ENCODE assay signal across 8 mouse cellular contexts in genomic region chr8:90869071-90869919, GRCm38 (mm10). TPM values are rescaled to one million over a fixed set of nuclear protein-coding genes. Genes with fewer than 3 reads are reported as not detected.
DNase-seq lines count a peak whose midpoint lies in the region; ATAC-seq and TF ChIP-seq lines count a peak whose summit lies in the region.

No protein-coding gene starts in this region.

- H3K27me3 ChIP-seq in Patski, result no peaks in the 10 kb centered on the region
- no peaks in the 10 kb centered on the region for H3K27me3 ChIP-seq in intestine, embryonic 14.5 days (replicated peaks; ENCODE audit: control insufficient read depth, insufficient read depth, low read length)

- no peaks in the 10 kb centered on the region for H3K9me3 ChIP-seq in intestine, embryonic 14.5 days (ENCODE audit: control insufficient read depth, low read length)

- H3K4me2 ChIP-seq in intestine, embryonic 14.5 days (ENCODE audit: low read length), result peak overlapping the region; percentile 9; the same call in 1 of the 2 replicates

- H3K4me1 ChIP-seq in intestine, embryonic 14.5 days (replicated peaks; ENCODE audit: control insufficient read depth, insufficient read depth, low read length), result peaks cover 31% of the 10 kb centered on the region

- H3K4me3 ChIP-seq in intestine, embryonic 14.5 days (ENCODE audit: low read depth, low read length), result no peak overlapping the region

- no peaks in the 10 kb centered on the region for H3K36me3 ChIP-seq in intestine, embryonic 14.5 days (ENCODE audit: control insufficient read depth, insufficient read depth, low read length)

- DNase-seq in Patski (ENCODE audit: low read depth, low spot score), result peak; percentile 60
- DNase-seq in cerebellum, postnatal 25 days, result peak; percentile 41 to 49
- DNase-seq in gastrocnemius, postnatal 10 days, result peak; percentile 83
- peak; percentile 59 for DNase-seq in intestine, embryonic 14.5 days (ENCODE audit: low spot score)
- peak; percentile 52 to 80 for DNase-seq in left cerebral cortex, adult 9 months (ENCODE audit: low spot score in 2 of 2)
- DNase-seq in lung, postnatal 4 days, result peak; percentile 80 to 92
- peak; percentile 84 to 89 for DNase-seq in right cerebral cortex, postnatal 10 days (ENCODE audit: low spot score in 2 of 2)
- DNase-seq in embryo, embryonic 10 days (ENCODE audit: low spot score), result no peak

- POLR2A ChIA-PET in Patski (lab: Charles Lee), result interaction anchor here (0.8 to 2.2 kb wide), 7 partner anchors 9 to 41 kb away, joined by 3 to 6 read pairs (median 4); no protein-coding TSS in a partner anchor

- CTCF ChIA-PET in Patski (lab: Charles Lee), result interaction anchor here (0.6 to 4.5 kb wide), 6 partner anchors 10 to 67 kb away, joined by 3 to 17 read pairs (median 5); partner anchors contain the start of gene Chd9

- in situ Hi-C loops in Patski (cut with MboI; ENCODE audit: low pct_unique_long_range_greater_than_20kb), result no loop called here

- ATAC-seq in Patski, result peak; percentile 38
- peak; percentile 45; the same call in 1 of the 2 replicates for ATAC-seq in intestine, embryonic 14.5 days (replicated peaks; ENCODE audit: low FRiP score, low TSS enrichment, low read depth)

- 0 out of 2 replicates have a peak overlapping the region, but pooled peaks have one; percentile 5 for H3K9ac ChIP-seq in intestine, embryonic 14.5 days (ENCODE audit: low read length)

- peak overlapping the region; percentile 75 for H3K27ac ChIP-seq in intestine, embryonic 14.5 days (ENCODE audit: low read depth)

- TF ChIP-seq CTCF in Patski (IDR thresholded peaks at IDR 0.05), result no peak

- 45% methylated on average over 18 of the region's 18 CpGs for WGBS in intestine, embryonic 14.5 days

RNA-seq across cellular contexts. Expression of gene Chd9, which starts 41.1 kb away (rescaled TPM):
- 63.7 TPM for polyA plus RNA-seq in Patski (2021)
- total RNA-seq in gastrocnemius, postnatal 10 days (2021), result 10 to 100 TPM; 42.6 to 51.8 TPM
- 103 and 120 TPM in 2 replicates for polyA plus RNA-seq in intestine, embryonic 14.5 days (2014; fragmentation: Nextera tagmentation; extraction: Ambion mirVana)

RNA-seq across cellular contexts. Expression of gene Gm19935, which starts 52.1 kb away (rescaled TPM):
- polyA plus RNA-seq in Patski (2021), result 0.51 TPM
- not detected for total RNA-seq in gastrocnemius, postnatal 10 days (2021)
- polyA plus RNA-seq in intestine, embryonic 14.5 days (2014; fragmentation: Nextera tagmentation; extraction: Ambion mirVana), result not detected in 2 replicates
